Mouse (Mus musculus) lung, postnatal 0 days (tissue): ENCODE measurements at regions not wholly inside any gene's neighbourhood (a gene's known extent, or its start where the extent isn't known, plus 50 kb on each side); places are given as distances from the start of the nearest gene placed in this dataset.

Source experiments
- CTCF ChIP-seq: IDR thresholded peaks from 2 replicates; pipeline ENCODE4 v1.5.1; 2016; ENCODE audit warnings: antibody characterized with exemption, mild to moderate bottlenecking
- EP300 ChIP-seq: IDR thresholded peaks from 2 replicates; pipeline ENCODE4 v1.6.1; 2016; ENCODE audit warnings: antibody characterized with exemption, mild to moderate bottlenecking, control low read depth

- TF ChIP-seq CTCF (no peak), EP300 (no peak)
Observed at GRCm38 (mm10) chr11:25310754-25311153, 899.8 kb downstream of the 5730522E02Rik start.
